Mouse (Mus musculus): ENCODE measurements around the gene Itgb1bp1. TPM values are rescaled to one million over a fixed set of nuclear protein-coding genes. Genes with fewer than 3 reads are reported as not detected.

Gene Itgb1bp1
- polyA plus RNA-seq, 1 experiment from 2014 or later: 42.9 TPM

DNA sequence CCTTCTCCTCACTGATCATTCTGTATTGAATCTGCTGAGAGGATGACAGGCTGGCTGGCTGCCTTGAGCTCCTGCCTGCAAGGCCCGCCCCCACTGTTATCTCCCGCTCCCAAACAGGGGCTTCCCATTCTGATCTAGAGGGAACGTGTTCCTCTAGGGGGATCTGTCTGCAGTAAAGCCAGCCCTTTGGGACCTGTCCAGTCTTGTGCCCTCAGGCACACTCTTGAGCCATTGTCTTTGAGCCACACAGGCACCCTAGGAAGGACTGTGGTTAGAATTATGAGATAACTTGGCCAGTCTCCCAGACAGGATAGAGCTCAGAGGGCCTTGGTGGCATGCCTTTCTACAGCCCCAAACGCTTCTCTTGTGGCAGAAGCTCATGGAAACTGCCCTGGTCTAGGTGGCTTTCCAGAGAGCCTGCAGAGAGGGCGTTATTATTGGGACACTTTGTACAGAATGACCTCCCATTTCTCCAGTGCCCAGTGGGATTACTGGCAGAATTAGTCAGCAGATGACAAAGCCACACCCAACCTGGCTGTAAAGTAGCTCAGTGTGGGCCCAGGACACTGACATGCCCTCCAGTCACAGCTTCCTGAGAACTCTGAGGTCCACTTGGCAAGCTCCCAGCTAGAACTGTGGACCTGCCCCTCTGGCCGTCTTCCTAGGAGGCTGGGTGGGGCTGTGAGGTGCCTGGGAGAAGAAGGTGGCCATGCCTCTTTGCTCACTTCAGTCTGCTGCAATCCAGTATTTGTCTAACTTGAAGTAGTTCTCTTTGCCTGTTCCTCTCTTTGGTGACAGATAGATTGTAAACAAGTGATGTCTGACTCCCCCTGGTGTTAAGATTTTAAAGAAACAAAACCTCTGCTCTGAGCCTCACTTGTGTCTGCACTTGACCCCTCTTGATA, 58.8 kb downstream of the Itgb1bp1 start:
- Histone ChIP-seq H3K9me3 (ENCODE audit: control insufficient read depth, low read length) (no peaks in the 10 kb centered on the region), H3K4me2 (ENCODE audit: low read depth, severe bottlenecking) (no peak overlapping the region), H3K36me3 (ENCODE audit: control insufficient read depth, insufficient read depth, low read length) (peaks cover 8% of the 10 kb centered on the region), H3K27ac (replicated peaks; ENCODE audit: low read depth, low read length) (no peak overlapping the region), H3K4me1 (ENCODE audit: control insufficient read depth, insufficient read depth, low read length) (no peaks in the 10 kb centered on the region), H3K4me3 (ENCODE audit: low read depth, low read length) (no peak overlapping the region), H3K9ac (ENCODE audit: low read length) (no peak overlapping the region), H3K27me3 (ENCODE audit: control insufficient read depth, insufficient read depth, low read length) (no peaks in the 10 kb centered on the region)
- DNase-seq (ENCODE audit: low spot score): no peak
- 68% methylated on average over 6 of the region's 6 CpGs for WGBS
- ATAC-seq (ENCODE audit: insufficient number of reproducible peaks, low FRiP score, low TSS enrichment, low read depth): no peak

GRCm38 (mm10) chr12:21226316-21226715, 59.8 kb downstream of the Itgb1bp1 start:
- H3K27me3 ChIP-seq (ENCODE audit: control insufficient read depth, insufficient read depth, low read length): no peaks in the 10 kb centered on the region
- H3K9me3 ChIP-seq (ENCODE audit: control insufficient read depth, low read length): no peaks in the 10 kb centered on the region
- H3K4me3 ChIP-seq (ENCODE audit: low read depth, low read length): no peak overlapping the region
- H3K36me3 ChIP-seq (ENCODE audit: control insufficient read depth, insufficient read depth, low read length): peaks cover 6% of the 10 kb centered on the region
- H3K9ac ChIP-seq (ENCODE audit: low read length): no peak overlapping the region
- DNase-seq (ENCODE audit: low spot score): no peak
- 83% methylated on average over 9 of the region's 9 CpGs for WGBS
- no peak overlapping the region for H3K27ac ChIP-seq (replicated peaks; ENCODE audit: low read depth, low read length)
- no peaks in the 10 kb centered on the region for H3K4me1 ChIP-seq (ENCODE audit: control insufficient read depth, insufficient read depth, low read length)
- H3K4me2 ChIP-seq (ENCODE audit: low read depth, severe bottlenecking): no peak overlapping the region
- no peak for ATAC-seq (ENCODE audit: insufficient number of reproducible peaks, low FRiP score, low TSS enrichment, low read depth)

GRCm38 (mm10) chr12:21225358-21225757, 60.7 kb downstream of the Itgb1bp1 start:
- Histone ChIP-seq H3K4me2 (ENCODE audit: low read depth, severe bottlenecking) (no peak overlapping the region), H3K9ac (ENCODE audit: low read length) (no peak overlapping the region), H3K27me3 (ENCODE audit: control insufficient read depth, insufficient read depth, low read length) (no peaks in the 10 kb centered on the region), H3K4me1 (ENCODE audit: control insufficient read depth, insufficient read depth, low read length) (no peaks in the 10 kb centered on the region), H3K36me3 (ENCODE audit: control insufficient read depth, insufficient read depth, low read length) (peaks cover 5% of the 10 kb centered on the region), H3K9me3 (ENCODE audit: control insufficient read depth, low read length) (no peaks in the 10 kb centered on the region), H3K4me3 (ENCODE audit: low read depth, low read length) (no peak overlapping the region), H3K27ac (replicated peaks; ENCODE audit: low read depth, low read length) (no peak overlapping the region)
- ATAC-seq (ENCODE audit: insufficient number of reproducible peaks, low FRiP score, low TSS enrichment, low read depth) (no peak), DNase-seq (ENCODE audit: low spot score) (no peak)
- WGBS: 88% methylated on average over 8 of the region's 8 CpGs

- Histone ChIP-seq H3K4me3 (ENCODE audit: low read depth, low read length) (no peak overlapping the region), H3K27ac (replicated peaks; ENCODE audit: low read depth, low read length) (no peak overlapping the region), H3K36me3 (ENCODE audit: control insufficient read depth, insufficient read depth, low read length) (peaks cover 2% of the 10 kb centered on the region; the same call in 1 of the 2 replicates), H3K9ac (ENCODE audit: low read length) (no peak overlapping the region), H3K9me3 (ENCODE audit: control insufficient read depth, low read length) (no peaks in the 10 kb centered on the region), H3K4me1 (ENCODE audit: control insufficient read depth, insufficient read depth, low read length) (no peaks in the 10 kb centered on the region), H3K4me2 (ENCODE audit: low read depth, severe bottlenecking) (no peak overlapping the region), H3K27me3 (ENCODE audit: control insufficient read depth, insufficient read depth, low read length) (no peaks in the 10 kb centered on the region)
- DNase-seq (ENCODE audit: low spot score) (no peak), ATAC-seq (ENCODE audit: insufficient number of reproducible peaks, low FRiP score, low TSS enrichment, low read depth) (no peak)
- 92% methylated on average over 4 of the region's 4 CpGs for WGBS
These were observed 62.2 kb downstream of the Itgb1bp1 start for GRCm38 (mm10) chr12:21223923-21224322.

DNA sequence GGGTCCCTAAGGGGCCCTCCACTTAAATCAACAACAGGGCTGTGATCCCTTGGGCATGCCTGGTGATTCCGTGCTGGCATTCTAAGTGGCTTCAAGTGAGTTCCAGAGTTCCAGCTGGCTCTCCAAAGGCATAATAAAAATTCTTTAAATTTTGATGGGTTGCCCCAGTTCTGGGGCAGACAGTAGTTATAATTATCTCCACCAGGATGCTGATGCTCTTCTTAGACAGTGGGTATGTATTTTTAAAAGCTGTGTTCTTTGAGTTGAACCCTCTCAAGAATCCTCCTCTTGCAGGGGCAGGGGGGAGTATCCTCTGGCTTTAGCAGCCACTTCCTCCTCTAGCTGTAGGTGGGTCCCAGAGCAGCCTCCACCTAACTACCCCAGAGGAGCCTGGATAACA, 65.5 kb downstream of the Itgb1bp1 start:
- DNase-seq (ENCODE audit: low spot score) (no peak), ATAC-seq (ENCODE audit: insufficient number of reproducible peaks, low FRiP score, low TSS enrichment, low read depth) (no peak)
- Histone ChIP-seq H3K36me3 (ENCODE audit: control insufficient read depth, insufficient read depth, low read length) (peaks cover 2% of the 10 kb centered on the region; the same call in 1 of the 2 replicates), H3K27me3 (ENCODE audit: control insufficient read depth, insufficient read depth, low read length) (no peaks in the 10 kb centered on the region), H3K4me1 (ENCODE audit: control insufficient read depth, insufficient read depth, low read length) (no peaks in the 10 kb centered on the region), H3K27ac (replicated peaks; ENCODE audit: low read depth, low read length) (no peak overlapping the region), H3K4me3 (ENCODE audit: low read depth, low read length) (no peak overlapping the region), H3K9ac (ENCODE audit: low read length) (no peak overlapping the region), H3K9me3 (ENCODE audit: control insufficient read depth, low read length) (no peaks in the 10 kb centered on the region), H3K4me2 (ENCODE audit: low read depth, severe bottlenecking) (no peak overlapping the region)
- 80% methylated on average over 1 of the region's 1 CpGs for WGBS

GRCm38 (mm10) chr12:21217776-21218444, 68.2 kb downstream of the Itgb1bp1 start:
- WGBS: 87% methylated on average over 11 of the region's 11 CpGs
- no peak overlapping the region for H3K4me2 ChIP-seq (ENCODE audit: low read depth, severe bottlenecking)
- peaks cover 5% of the 10 kb centered on the region; the same call in 1 of the 2 replicates for H3K36me3 ChIP-seq (ENCODE audit: control insufficient read depth, insufficient read depth, low read length)
- no peaks in the 10 kb centered on the region for H3K9me3 ChIP-seq (ENCODE audit: control insufficient read depth, low read length)
- H3K27ac ChIP-seq (replicated peaks; ENCODE audit: low read depth, low read length): no peak overlapping the region
- no peaks in the 10 kb centered on the region for H3K27me3 ChIP-seq (ENCODE audit: control insufficient read depth, insufficient read depth, low read length)
- no peak overlapping the region for H3K9ac ChIP-seq (ENCODE audit: low read length)
- no peak overlapping the region for H3K4me3 ChIP-seq (ENCODE audit: low read depth, low read length)
- no peak for DNase-seq (ENCODE audit: low spot score)
- no peaks in the 10 kb centered on the region for H3K4me1 ChIP-seq (ENCODE audit: control insufficient read depth, insufficient read depth, low read length)
- no peak for ATAC-seq (ENCODE audit: insufficient number of reproducible peaks, low FRiP score, low TSS enrichment, low read depth)

DNA sequence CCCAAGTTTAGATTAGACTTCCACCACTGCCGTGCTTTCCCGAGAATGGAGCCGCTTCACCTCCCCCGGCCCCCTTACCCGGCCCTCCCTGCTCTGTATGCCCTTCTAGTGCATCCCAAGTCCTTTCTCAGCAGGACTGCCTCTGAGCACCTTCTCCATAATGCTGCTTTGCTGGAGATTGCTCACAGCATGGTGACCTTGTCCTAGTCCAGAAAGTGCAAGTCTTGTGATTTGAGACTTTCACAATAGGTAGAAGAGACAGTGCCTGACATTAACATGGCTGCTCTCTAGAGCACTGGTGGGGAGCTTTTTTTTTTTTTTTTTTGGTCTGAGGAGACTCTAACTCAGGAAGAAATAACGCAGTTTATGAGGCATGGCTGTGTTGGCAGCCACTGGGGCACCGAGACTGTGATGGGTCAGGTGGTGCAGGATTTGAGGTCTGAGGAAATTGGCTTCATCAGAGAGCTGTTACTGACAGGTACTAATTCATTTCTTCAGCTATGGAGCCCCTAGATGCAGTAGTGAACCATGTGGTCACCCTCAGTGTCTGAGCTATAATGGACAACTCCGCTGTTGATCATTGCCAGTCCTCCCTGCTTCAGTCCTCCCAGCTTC, 71.4 kb downstream of the Itgb1bp1 start:
- no peak overlapping the region for H3K4me3 ChIP-seq (ENCODE audit: low read depth, low read length)
- H3K4me2 ChIP-seq (ENCODE audit: low read depth, severe bottlenecking): no peak overlapping the region
- no peak overlapping the region for H3K27ac ChIP-seq (replicated peaks; ENCODE audit: low read depth, low read length)
- H3K9me3 ChIP-seq (ENCODE audit: control insufficient read depth, low read length): no peaks in the 10 kb centered on the region
- peaks cover 7% of the 10 kb centered on the region; the same call in 1 of the 2 replicates for H3K36me3 ChIP-seq (ENCODE audit: control insufficient read depth, insufficient read depth, low read length)
- H3K4me1 ChIP-seq (ENCODE audit: control insufficient read depth, insufficient read depth, low read length): no peaks in the 10 kb centered on the region
- H3K9ac ChIP-seq (ENCODE audit: low read length): no peak overlapping the region
- ATAC-seq (ENCODE audit: insufficient number of reproducible peaks, low FRiP score, low TSS enrichment, low read depth) (no peak), DNase-seq (ENCODE audit: low spot score) (no peak)
- 92% methylated on average over 8 of the region's 8 CpGs for WGBS
- H3K27me3 ChIP-seq (ENCODE audit: control insufficient read depth, insufficient read depth, low read length): no peaks in the 10 kb centered on the region

- ATAC-seq (ENCODE audit: insufficient number of reproducible peaks, low FRiP score, low TSS enrichment, low read depth): no peak
- H3K9ac ChIP-seq (ENCODE audit: low read length): no peak overlapping the region
- H3K4me2 ChIP-seq (ENCODE audit: low read depth, severe bottlenecking): no peak overlapping the region
- no peaks in the 10 kb centered on the region for H3K4me1 ChIP-seq (ENCODE audit: control insufficient read depth, insufficient read depth, low read length)
- no peak overlapping the region for H3K4me3 ChIP-seq (ENCODE audit: low read depth, low read length)
- WGBS: 93% methylated on average over 17 of the region's 17 CpGs
- no peaks in the 10 kb centered on the region for H3K27me3 ChIP-seq (ENCODE audit: control insufficient read depth, insufficient read depth, low read length)
- peaks cover 10% of the 10 kb centered on the region; the same call in 1 of the 2 replicates for H3K36me3 ChIP-seq (ENCODE audit: control insufficient read depth, insufficient read depth, low read length)
- no peaks in the 10 kb centered on the region for H3K9me3 ChIP-seq (ENCODE audit: control insufficient read depth, low read length)
- H3K27ac ChIP-seq (replicated peaks; ENCODE audit: low read depth, low read length): no peak overlapping the region
- DNase-seq (ENCODE audit: low spot score): no peak
These were observed 73.2 kb downstream of the Itgb1bp1 start for GRCm38 (mm10) chr12:21212876-21213275.

Measured in limb, embryonic 11.5 days (tissue).